Mouse (Mus musculus): ENCODE measurements at regions not wholly inside any gene's neighbourhood (a gene's known extent, or its start where the extent isn't known, plus 50 kb on each side); places are given as distances from the start of the nearest gene placed in this dataset.

GRCm38 (mm10) chr16:75304743-75305142, 281.1 kb downstream of the Lipi start:
- no peak for DNase-seq (ENCODE audit: low spot score)

- no peak for DNase-seq (ENCODE audit: low spot score)
Observed at GRCm38 (mm10) chr16:75297416-75297815, 288.4 kb downstream of the Lipi start.

GRCm38 (mm10) chr16:75292736-75293428, 293.0 kb downstream of the Lipi start:
- DNase-seq (ENCODE audit: low spot score): peak; percentile 18

- DNase-seq (ENCODE audit: low spot score): peak; percentile 59
Observed at GRCm38 (mm10) chr16:75291194-75291593, 294.7 kb downstream of the Lipi start.

- no peak for DNase-seq (ENCODE audit: low spot score)
Observed at GRCm38 (mm10) chr16:75287150-75287549, 298.7 kb downstream of the Lipi start.

DNA sequence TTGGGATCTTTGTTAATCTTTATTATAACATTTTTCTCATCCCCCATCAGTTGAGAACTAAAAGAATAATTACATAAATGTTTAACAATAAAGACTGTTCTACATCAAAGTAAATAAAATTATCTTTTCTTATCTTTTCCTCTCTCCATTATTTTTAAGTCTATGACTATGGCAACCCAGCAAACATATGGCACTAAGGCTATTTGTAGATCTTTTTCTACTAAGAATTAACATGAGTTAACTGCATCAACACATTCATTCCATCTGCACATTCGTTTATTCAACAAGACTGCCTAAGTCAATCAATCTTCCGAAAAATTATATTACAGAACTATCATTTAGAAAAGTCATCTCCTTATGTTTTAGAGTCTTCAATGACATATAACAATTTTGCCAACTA, 300.1 kb downstream of the Lipi start:
- no peak for DNase-seq (ENCODE audit: low spot score)

DNA sequence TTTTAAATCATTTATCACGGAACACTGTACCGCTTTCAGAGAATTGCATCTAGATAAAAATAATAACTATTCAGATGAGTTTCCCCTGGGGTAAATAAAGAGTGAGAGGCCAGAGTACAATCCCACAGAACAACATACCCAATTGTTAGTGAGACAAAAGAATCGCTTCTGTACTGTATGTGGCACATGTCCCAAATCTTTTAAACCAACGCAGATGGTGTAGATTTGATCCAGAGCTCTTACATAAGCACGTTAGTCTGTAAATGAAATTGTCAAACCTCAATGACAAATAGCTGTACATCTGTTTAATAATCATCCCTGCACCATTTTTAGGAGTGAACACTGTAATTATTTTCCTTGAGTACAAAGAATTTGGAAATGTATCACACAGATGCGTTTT, 322.0 kb downstream of the Lipi start:
- no peak for DNase-seq (ENCODE audit: low spot score)

DNA sequence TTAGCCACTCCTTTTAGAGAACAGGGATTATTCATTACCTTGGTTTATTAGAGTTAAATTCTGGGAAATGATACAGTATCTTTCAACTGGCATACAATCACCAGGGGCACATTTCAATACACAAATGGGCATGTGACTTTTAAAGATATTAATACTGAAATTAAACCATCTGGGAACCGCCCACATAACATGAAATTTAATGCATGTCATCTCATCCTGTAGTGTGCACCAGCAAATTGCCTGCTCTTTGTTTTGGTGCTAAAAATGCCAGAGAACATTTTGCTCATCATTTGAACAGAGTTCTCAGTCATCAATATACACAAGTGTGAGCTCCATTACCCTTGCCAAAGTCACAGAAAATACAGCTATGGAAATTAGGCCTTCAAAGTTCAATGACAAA, 330.9 kb downstream of the Lipi start:
- no peak for DNase-seq (ENCODE audit: low spot score)

DNA sequence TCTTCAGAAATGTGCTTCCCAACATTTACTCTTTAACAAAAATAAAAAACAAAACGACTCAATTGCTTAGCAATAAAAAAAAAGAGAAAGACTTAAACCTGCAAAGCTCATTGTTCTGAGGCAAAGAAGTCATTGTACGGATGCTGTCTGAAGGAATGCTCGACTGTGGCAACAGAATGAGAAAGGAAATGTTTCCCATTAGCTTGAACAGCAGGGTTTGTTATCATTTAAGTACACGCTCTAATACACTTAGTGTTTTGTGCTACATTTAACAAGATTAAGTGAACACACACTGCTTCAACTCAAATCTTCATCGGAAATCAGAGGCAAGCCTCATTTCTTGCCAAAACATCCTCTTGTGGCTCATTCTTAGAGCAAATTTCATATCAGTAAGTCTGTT, 336.7 kb downstream of the Lipi start:
- peak; percentile 13 for DNase-seq (ENCODE audit: low spot score)

GRCm38 (mm10) chr16:75240383-75240782, 345.5 kb downstream of the Lipi start:
- no peak for DNase-seq (ENCODE audit: low spot score)

GRCm38 (mm10) chr16:75232133-75232532, 353.7 kb downstream of the Lipi start:
- DNase-seq (ENCODE audit: low spot score): no peak

DNA sequence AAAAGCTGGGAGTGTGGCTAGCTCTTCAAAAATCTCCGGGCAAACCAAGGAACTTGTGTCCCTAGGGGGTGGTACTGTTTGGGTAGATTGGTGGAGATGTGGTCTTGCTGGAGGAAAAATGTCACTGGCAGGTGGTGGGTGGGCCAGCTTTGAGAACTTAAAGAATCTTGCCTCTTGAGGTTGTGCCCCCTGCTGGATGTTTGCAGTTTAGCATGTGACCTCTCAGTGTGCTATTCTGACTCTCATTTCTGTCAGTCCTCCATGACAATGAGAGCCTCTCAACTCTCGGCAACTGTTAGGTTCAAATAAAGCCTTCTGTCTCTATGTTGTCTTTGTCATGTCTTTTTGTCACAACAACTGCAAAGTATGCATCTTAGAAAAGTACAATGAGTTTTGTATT, 392.5 kb downstream of the Lipi start:
- no peak for DNase-seq (ENCODE audit: low spot score)

GRCm38 (mm10) chr16:75190316-75190715, 395.5 kb downstream of the Lipi start:
- peak; percentile 58 for DNase-seq (ENCODE audit: low spot score)

GRCm38 (mm10) chr16:75166040-75166439, 419.8 kb downstream of the Lipi start:
- no peak for DNase-seq (ENCODE audit: low spot score)

GRCm38 (mm10) chr16:75164969-75165726, 420.7 kb downstream of the Lipi start:
- no peak for DNase-seq (ENCODE audit: low spot score)

DNA sequence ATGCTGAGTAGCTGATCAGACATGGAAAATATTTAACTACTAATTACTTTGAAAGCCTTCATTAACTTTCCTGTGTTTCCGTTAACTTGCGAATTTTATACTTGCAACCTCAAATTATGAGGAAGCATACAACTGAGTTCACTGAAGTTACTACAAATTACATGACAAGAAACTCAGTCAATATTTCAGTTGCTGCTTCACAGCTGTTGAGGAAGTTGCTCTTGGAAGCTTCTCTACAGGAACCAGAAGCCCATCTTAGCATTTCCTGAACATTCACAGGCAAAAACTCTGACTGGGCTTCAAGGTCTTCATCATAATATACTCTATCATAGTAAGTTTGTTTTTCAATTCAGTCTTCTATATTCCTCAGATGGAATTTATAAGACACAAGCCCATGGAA, 426.1 kb downstream of the Lipi start:
- no peak for DNase-seq (ENCODE audit: low spot score)

DNA sequence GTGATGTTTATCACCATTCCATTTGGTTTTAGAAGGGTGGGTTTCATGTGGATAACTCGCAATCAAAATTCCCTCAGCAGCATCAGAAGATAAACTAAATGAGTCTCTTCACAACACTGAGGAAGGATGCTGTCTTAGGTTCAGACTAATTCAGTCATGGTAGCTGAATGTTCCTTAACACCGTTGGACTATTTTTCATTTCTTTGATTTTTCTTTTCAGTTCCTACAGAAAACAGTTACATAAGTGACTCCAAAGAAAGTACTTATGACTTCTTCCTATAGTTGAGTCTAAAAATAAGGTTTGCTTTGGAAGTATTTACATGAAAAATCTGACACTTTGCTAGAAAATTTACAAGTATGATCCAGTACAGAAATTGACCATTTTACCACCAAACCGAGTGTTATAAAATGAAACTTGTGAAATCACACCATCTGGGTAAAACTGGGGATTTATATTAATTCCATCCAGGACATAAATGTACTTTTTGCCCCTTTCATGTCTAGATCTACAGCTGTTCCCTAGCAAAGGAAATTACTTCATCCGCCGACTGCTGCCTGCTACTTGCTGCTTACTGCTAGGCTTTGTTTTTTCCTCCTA, 430.3 kb downstream of the Lipi start:
- no peak for DNase-seq (ENCODE audit: low spot score)
